Mouse (Mus musculus) C2C12 (cell line): Measurements from ENCODE around the gene Nhej1. TPM values are rescaled to one million over a fixed set of nuclear protein-coding genes. Genes with fewer than 3 reads are reported as not detected.

Source experiments
- H3K27me3 ChIP-seq: one replicate; pipeline ENCODE4 v1.6.1; 2011; ENCODE audit not compliant: control insufficient read depth, insufficient read depth, insufficient read length
- H3K36me3 ChIP-seq: one replicate; pipeline ENCODE4 v1.6.1; 2011; ENCODE audit not compliant: control insufficient read depth, insufficient read depth
- H3K4me3 ChIP-seq: one replicate; pipeline ENCODE4 v1.5.1; 2011; ENCODE audit warnings: mild to moderate bottlenecking, control low read depth; ENCODE audit not compliant: poor library complexity, insufficient read depth, severe bottlenecking
- H3K79me2 ChIP-seq: one replicate; pipeline ENCODE4 v1.6.1; 2011; ENCODE audit not compliant: control insufficient read depth, insufficient read depth
- H3K79me3 ChIP-seq: one replicate; pipeline ENCODE4 v1.6.1; 2011; ENCODE audit warnings: low read depth, control low read depth
- H3ac ChIP-seq: one replicate; pipeline ENCODE3; 2011; ENCODE audit warnings: low read depth; ENCODE audit not compliant: control insufficient read depth, insufficient read length
- CEBPB ChIP-seq: IDR thresholded peaks from one replicate; pipeline ENCODE4 v1.6.1; 2011; ENCODE audit warnings: low read depth, mild to moderate bottlenecking, control low read depth, moderate library complexity
- CTCF ChIP-seq: IDR thresholded peaks from one replicate; pipeline ENCODE4 v1.5.1; 2011; ENCODE audit not compliant: control insufficient read depth, insufficient read depth, insufficient read length
- FOSL1 ChIP-seq: IDR thresholded peaks from one replicate; pipeline ENCODE4 v1.8.0; 2011; ENCODE audit warnings: mild to moderate bottlenecking, low read length; ENCODE audit not compliant: poor library complexity, insufficient read depth, severe bottlenecking
- MAX ChIP-seq: IDR thresholded peaks from one replicate; pipeline ENCODE4 v1.6.1; 2011; ENCODE audit warnings: mild to moderate bottlenecking, control low read depth
- MYOD1 ChIP-seq: IDR thresholded peaks from one replicate; pipeline ENCODE4 v1.6.1; 2011; ENCODE audit warnings: low read depth; ENCODE audit not compliant: control insufficient read depth, insufficient read length
- MYOG ChIP-seq: IDR thresholded peaks from one replicate; pipeline ENCODE4 v1.6.1; 2011; ENCODE audit not compliant: control insufficient read depth, insufficient read length; ENCODE audit errors: extremely low read depth
- USF1 ChIP-seq: IDR thresholded peaks from one replicate; pipeline ENCODE4 v1.6.1; 2011; ENCODE audit warnings: low read depth, mild to moderate bottlenecking, control low read depth, moderate library complexity
- polyA plus RNA-seq: library from polyadenylated mRNA; unstranded; fragments of >200 nt; fragmentation: generic; extraction: Trizol; gene quantifications from one replicate; pipeline ENCODE4 v1.2.1, GENCODE M21; 2012; ENCODE audit warnings: missing spikeins

Gene Nhej1
- polyA plus RNA-seq, 1 experiment = 5.2 TPM

DNA sequence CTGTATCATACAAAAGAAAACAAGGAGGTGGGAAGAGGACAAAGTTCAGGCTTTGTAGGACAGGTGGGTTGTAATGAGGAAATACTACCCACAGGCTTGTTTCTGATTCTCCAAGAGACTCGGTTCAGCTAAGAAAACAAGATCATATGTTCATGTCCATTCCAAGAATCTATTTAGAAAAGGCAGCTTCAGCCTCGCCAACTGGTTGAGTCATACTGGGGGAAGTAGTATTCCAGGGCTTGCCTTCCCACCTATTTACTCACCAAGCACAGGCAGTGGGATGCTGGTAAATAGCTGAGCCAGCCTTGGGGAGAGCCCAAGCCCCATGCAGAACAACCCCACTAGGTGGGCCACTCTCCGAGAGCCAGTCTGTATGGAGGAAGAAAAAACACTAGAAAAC, 3.6 kb upstream of the Nhej1 start:
- no peak for TF ChIP-seq MAX
- TF ChIP-seq FOSL1 = no peak
- no peak for TF ChIP-seq CTCF
- Histone ChIP-seq H3K27me3 (peaks cover 4% of the 10 kb centered on the region), H3ac (no peak overlapping the region), H3K4me3 (no peak overlapping the region), H3K36me3 (no peaks in the 10 kb centered on the region), H3K79me2 (no peaks in the 10 kb centered on the region), H3K79me3 (no peaks in the 10 kb centered on the region)

DNA sequence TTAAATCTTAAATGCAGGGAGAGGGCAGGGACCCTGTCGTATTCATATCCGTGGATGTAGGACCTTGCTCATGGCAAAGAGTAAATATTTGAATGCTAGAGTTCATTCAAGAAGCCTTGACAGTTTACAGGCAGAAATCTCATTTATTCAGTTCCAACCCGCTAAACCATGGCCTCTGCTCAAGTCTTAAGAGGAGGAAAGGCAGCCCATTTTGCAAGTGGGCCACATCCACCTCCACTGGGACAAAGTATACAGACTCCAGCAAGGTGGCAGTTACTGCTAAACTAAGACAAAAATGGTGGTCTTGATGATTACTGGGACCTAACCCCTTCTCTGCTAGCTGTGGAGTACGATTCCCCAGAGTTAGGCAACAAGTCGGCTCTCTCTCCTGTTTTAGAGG, 418 bp upstream of the Nhej1 start:
- H3K79me3 ChIP-seq = no peaks in the 10 kb centered on the region
- no peaks in the 10 kb centered on the region for H3K36me3 ChIP-seq
- H3ac ChIP-seq = no peak overlapping the region
- H3K79me2 ChIP-seq = no peaks in the 10 kb centered on the region
- peak overlapping the region; percentile 48 for H3K4me3 ChIP-seq
- H3K27me3 ChIP-seq = no peaks in the 10 kb centered on the region
- TF ChIP-seq MAX (no peak), MYOG (no peak), USF1 (no peak), FOSL1 (no peak), MYOD1 (no peak), CTCF (no peak), CEBPB (no peak)

DNA sequence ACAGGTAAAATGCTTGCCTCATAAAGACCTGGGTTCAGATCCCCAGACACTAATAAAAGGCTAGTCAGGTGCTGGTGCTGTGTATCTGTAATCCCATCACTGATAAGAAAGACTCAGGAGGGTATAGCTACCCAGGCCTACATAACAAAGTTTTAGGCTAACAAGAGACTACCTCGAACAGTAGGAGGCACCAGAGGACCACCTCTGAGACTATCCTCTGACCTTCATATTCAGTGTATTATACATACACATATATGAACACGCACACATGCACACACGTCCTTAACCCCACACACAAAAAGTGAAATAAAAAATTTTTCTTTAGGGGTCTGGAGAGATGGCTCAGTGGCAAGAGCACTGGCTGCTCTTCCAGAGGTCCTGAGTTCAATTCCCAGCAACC, 2.8 kb downstream of the Nhej1 start:
- Histone ChIP-seq H3K79me2 (no peaks in the 10 kb centered on the region), H3ac (no peak overlapping the region), H3K36me3 (no peaks in the 10 kb centered on the region), H3K4me3 (no peak overlapping the region), H3K27me3 (no peaks in the 10 kb centered on the region), H3K79me3 (no peaks in the 10 kb centered on the region)
- no peak for TF ChIP-seq CTCF
- no peak for TF ChIP-seq MYOG
- no peak for TF ChIP-seq USF1
- no peak for TF ChIP-seq MYOD1
- TF ChIP-seq CEBPB = no peak
- no peak for TF ChIP-seq MAX
- no peak for TF ChIP-seq FOSL1

DNA sequence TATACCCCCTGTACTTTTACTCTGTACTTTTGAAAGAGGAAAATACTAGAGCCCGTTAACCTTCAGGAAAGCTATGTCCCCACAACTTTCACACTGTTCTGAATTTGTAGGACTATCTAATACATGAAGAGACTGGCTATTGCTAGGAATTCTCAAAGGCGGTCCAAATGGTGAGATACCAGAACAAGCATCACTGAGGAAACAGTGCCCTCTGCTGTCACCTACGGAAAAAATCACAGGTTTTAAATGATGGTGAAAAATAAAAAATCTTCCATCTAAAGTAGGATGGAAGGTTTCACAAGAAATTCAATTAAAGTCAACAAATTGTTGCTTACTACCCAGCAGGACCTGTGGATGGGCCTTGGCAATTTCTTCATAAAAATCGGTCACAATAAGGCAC, 72.9 kb downstream of the Nhej1 start:
- no peak for TF ChIP-seq MAX
- H3K79me3 ChIP-seq = no peaks in the 10 kb centered on the region
- no peaks in the 10 kb centered on the region for H3K36me3 ChIP-seq
- H3ac ChIP-seq = no peak overlapping the region
- H3K79me2 ChIP-seq = no peaks in the 10 kb centered on the region
- H3K27me3 ChIP-seq = no peaks in the 10 kb centered on the region
- no peak overlapping the region for H3K4me3 ChIP-seq

DNA sequence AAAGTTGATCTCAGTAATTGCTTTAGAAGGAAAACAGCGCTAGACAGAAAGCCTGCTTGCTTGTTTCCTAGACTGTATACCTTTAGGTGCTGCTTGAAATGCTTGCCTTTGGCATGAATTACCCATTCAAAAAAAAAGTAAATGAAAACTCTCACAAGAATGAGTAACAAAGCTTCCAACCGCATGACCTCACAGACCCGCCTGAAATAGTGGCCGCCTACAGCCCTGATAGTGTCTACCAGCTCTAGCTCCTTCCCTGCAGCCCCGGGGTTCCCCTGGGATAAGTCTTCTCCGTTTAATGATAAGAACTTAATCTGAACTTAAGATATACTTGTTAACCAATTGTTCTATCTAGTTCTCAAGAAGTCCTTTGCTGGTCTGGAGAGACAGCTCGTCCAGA, 73.6 kb downstream of the Nhej1 start:
- Histone ChIP-seq H3K27me3 (no peaks in the 10 kb centered on the region), H3K79me2 (no peaks in the 10 kb centered on the region), H3K36me3 (no peaks in the 10 kb centered on the region), H3ac (no peak overlapping the region), H3K4me3 (no peak overlapping the region), H3K79me3 (no peaks in the 10 kb centered on the region)
- no peak for TF ChIP-seq MAX
- no peak for TF ChIP-seq CEBPB
- TF ChIP-seq FOSL1 = no peak
- no peak for TF ChIP-seq MYOG
- no peak for TF ChIP-seq CTCF
- TF ChIP-seq MYOD1 = no peak
- TF ChIP-seq USF1 = no peak

DNA sequence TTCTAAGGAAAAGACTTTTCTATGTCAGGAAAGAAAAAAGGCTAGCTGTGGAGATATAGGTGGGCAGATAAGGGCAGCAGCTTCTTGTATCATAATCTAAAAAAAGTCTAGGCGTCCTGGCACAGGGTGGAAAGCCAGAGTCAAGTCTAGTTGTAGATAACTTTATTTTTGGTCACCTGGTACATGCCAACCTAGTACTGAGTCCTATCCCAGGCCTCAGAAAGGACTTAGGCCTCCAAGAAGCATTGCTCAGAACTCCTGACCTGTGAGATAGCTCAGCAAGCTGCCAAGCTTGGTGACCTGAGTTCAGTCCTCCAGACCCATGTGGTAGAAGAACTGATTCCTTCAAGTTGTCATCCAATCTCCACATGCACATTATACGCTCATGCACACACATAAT, 76.4 kb downstream of the Nhej1 start:
- Histone ChIP-seq H3K4me3 (no peak overlapping the region), H3ac (no peak overlapping the region), H3K79me2 (no peaks in the 10 kb centered on the region), H3K36me3 (no peaks in the 10 kb centered on the region), H3K79me3 (no peaks in the 10 kb centered on the region), H3K27me3 (no peaks in the 10 kb centered on the region)
- TF ChIP-seq MAX (no peak), USF1 (no peak), MYOG (no peak), MYOD1 (no peak), FOSL1 (no peak), CEBPB (no peak), CTCF (no peak)
